Mouse (Mus musculus): Measurements from ENCODE around the gene Fgfr2.
A peak's percentile ranks its signal among the peaks of the same experiment; 100 is the strongest.
"Not testable (repeated sequence)": the region's sequence is repeated elsewhere in the genome, so short reads cannot be mapped to it uniquely, and the experiment has no call there.

DNA sequence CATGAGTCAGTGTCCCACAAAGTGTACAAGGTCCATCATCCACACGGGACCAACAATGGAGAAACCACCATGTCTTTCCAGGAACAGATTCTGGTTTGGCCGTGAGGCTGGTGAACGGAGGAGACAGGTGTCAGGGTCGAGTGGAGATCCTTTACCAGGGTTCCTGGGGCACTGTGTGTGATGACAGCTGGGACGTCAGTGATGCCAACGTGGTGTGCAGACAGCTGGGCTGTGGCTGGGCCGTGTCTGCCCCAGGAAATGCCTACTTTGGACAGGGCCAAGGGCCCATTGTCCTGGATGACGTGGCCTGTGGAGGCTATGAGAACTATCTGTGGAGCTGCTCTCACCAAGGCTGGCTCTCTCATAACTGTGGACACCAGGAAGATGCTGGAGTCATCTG, 2073.3 kb downstream of the Fgfr2 start:
- TF ChIP-seq USF1 (IDR thresholded peaks at IDR 0.05; ENCODE audit: low read depth); POLR2A (IDR thresholded peaks at IDR 0.05; ENCODE audit: insufficient read length, low read depth): not testable (repeated sequence)
- peak; percentile 67 for TF ChIP-seq TCF12 (IDR thresholded peaks at IDR 0.05; ENCODE audit: insufficient read depth, poor library complexity, severe bottlenecking)
